Mouse (Mus musculus) urinary bladder, postnatal 36 days (tissue): ENCODE measurements around the gene Plac9b.
"Not testable (repeated sequence)": the region's sequence is repeated elsewhere in the genome, so short reads cannot be mapped to it uniquely, and the experiment has no call there.

Source experiments
- DNase-seq, 2 experiments: peaks; one replicate each; pipeline ENCODE4 v3.0.0; 2022; ENCODE audit warnings: low spot score in 2 of 2, mixed read lengths in 1 of 2

The Plac9b gene

GRCm38 (mm10) chr14:26182380-26182779 is at the start of gene Plac9b:
TSS of gene Plac9b (minus strand) at chr14:26182480.
- not testable (repeated sequence) for DNase-seq

- not testable (repeated sequence) for DNase-seq
These were observed 34.1 kb upstream of the Plac9b start for GRCm38 (mm10) chr14:26216233-26217000.

DNA sequence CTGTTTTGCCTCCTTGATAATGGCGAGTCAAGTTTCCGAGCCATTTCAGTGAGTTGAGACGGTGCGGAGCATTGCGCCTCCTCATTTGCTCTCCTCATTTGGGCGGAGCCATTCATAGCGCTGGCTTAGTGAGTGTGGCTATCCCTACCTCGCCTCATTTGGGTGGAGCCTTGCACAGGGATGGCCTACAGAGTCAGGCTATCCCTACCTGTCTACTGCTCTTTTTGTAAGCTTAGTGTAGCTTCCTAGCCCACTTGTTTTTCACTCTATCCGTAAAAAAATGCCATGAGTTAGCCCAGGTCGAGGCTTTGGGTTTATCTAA is 24.6 kb upstream of the Plac9b start, which contains the start of gene Tmem254b:
Tmem254b (minus strand) TSS at position 116 of the 322 bp plus-strand sequence.
- not testable (repeated sequence) for DNase-seq

DNA sequence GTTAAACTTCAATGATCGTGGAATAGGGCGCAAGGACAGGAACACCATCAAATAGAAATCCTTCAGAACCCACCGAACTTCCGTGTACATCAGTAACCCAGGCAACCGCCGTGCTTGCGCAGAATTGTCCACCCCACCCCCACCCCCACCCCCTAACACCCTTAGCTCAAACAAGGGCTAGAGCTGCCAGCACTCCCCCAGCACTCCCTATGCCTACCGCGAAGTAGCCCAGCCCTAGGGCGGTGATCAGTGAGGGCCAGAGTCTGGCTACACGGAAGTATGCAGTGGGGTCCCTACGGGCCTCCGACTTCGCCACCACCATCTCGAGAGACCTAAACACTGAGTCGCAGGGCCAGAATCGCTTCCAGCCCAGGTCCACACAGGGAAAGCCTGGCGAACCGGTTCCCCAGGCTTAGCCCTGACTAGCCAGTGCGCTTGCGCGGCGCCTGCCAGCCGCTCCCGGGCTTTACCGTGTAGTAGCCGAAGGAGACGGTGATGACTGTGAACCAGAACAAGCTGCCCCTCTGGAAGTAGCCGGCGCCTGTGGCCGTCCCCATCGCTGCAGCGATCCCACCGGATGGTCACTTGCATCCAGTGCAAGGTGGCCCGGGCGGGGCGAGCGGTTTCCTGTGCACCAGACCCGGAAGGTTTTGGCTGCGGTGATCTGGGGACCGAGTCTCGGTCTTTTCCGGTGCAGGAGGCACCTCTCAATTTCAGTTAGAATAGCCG is 24.1 kb upstream of the Plac9b start:
- not testable (repeated sequence) for DNase-seq

DNA sequence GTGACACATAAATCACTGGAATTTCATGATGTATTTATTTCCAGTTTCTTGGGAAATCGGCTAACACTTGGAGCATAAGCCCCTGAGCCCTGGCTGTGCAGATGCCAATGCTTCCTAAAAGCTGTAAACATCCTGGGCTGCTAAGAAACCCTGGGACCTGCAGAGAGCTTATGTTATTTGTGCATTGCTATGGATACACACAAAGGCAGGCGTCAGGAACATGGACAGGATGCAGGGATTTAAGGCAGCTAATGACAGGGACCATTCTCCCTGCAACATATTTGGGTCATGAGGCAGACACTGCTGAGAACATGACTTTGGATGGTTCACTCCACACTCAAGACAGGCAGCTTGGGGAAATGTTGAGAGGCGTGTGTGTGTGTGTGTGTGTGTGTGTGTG is 15.6 kb upstream of the Plac9b start:
- DNase-seq, result not testable (repeated sequence)

- DNase-seq, result not testable (repeated sequence)
These were observed 6.1 kb upstream of the Plac9b start for GRCm38 (mm10) chr14:26188361-26188760.

DNA sequence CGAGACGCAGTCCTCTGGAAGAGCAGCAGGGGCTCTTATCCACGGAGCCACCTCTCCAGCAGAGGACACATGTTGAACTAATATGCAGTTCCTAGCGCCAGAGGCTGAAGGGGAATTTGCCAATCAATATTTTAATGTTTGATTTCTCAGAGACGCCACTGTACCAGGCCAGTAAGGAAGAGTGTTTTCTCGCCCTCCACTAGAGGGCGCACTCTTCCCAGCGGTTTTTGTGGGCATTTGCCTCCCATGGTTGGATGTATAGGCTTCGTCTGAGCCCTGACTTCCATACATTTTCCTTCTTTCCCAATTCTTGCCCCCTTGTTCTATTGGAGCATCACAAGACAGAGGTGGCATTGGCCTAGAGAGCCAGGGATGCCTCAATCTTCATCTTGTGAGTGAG is 4.4 kb upstream of the Plac9b start:
- DNase-seq, result not testable (repeated sequence)

- DNase-seq, result not testable (repeated sequence)
These were observed 620 bp downstream of the Plac9b start for GRCm38 (mm10) chr14:26181660-26182059.

DNA sequence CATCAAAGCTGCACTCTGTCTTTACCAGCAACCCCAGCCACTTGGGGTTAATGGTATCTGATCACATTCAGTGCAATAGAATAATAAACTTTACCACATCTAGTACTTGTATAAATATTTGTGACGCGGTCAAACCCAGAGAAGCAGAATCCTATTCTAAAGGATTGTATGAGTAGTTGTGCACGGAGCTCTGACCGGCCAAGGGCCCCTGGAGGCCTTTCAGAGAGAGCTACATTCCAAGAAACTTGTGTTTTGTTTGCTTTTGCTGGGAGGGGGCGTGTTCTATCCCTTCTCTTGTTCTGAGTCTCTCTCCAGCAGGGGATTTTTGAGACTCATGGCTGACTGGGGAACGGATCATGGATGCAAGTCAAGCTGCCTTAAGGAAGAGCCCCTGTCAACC is 7.3 kb downstream of the Plac9b start:
- DNase-seq, result not testable (repeated sequence)

- DNase-seq, result not testable (repeated sequence)
These were observed 8.3 kb downstream of the Plac9b start for GRCm38 (mm10) chr14:26173955-26174354.

DNA sequence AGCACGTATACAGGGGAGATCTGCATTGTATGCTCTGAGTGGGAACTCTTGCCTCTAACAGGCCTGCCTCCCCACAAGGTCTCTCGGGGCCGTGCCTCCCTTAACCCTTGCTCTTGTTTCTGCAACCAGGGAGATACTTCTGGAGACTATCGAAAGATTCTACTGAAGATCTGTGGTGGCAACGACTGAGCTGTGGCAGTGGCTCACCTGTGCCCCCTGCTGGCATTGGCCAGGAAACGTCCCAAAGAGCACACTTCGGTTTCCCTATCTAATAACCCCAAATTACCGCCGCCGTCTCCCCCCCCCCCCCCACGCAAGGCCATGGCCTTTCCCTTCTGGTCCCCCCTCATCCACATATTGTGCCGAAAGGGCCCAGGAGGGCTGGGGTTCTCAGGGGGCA is 17.0 kb downstream of the Plac9b start:
- not testable (repeated sequence) for DNase-seq

GRCm38 (mm10) chr14:26162423-26162822 is 19.9 kb downstream of the Plac9b start:
- not testable (repeated sequence) for DNase-seq

GRCm38 (mm10) chr14:26161156-26161555 is 21.1 kb downstream of the Plac9b start:
- not testable (repeated sequence) for DNase-seq

DNA sequence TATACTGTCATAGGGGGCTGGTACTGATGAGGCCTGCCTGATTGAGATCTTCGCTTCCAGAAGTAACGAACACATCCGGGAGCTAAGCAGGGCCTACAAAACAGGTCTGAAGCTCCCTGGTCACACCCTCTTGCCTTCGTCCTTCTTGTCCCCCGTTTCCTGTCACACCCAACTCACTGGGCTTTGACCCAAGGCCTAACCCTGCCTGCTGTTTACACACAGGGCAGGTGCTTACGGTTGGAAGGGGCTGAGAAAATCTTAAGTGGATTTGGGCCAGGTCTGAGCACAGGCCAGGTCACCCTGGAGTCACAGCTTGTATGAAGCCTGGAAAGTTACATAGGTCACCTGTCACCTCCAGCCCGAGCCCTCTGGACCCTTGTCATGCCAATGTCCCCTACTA is 26.2 kb downstream of the Plac9b start:
- DNase-seq, result not testable (repeated sequence)

GRCm38 (mm10) chr14:26147095-26147494 is 35.2 kb downstream of the Plac9b start:
- DNase-seq, result not testable (repeated sequence)

DNA sequence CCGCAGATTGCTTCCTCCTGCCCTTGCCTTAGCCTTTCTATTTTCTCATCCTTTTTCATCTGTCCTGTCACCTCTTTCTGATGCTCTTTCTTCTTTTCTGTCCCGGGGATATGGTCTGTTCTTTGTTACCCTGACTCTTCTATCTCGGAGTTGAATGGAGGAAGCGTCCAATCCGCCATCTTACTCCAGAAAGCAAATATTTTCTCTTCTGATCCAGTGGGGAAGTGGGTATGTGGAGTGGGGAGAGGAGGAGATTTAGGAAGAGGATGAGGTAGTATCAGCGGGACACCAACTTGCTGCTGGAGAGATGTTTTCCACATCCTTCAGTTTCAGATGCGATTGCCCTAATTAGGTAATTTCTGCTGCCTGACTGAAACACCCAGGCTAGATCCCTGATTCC is 63.2 kb downstream of the Plac9b start:
- not testable (repeated sequence) for DNase-seq

DNA sequence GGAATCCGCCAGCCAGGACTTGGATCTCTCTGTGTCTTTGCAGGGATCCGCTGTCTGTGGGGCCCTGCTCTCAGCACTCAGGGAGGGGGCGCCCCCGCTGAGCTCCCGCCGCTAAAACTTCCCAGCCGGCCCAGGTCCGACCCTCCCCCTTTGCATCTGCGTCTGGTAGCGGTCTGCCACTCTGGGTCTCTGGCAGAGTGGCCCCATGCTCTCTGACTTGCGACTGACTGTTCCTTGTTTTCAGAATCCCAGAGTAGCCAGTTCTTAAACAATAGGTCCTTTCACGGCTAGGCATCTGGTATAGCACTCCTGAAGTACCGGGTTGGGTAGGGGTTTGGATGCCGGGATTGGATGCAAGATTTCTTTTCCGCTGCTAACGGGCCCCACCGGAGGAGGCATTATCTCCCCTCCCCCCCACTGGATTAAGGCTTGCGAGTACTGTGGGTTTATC is 63.7 kb downstream of the Plac9b start:
- DNase-seq, result not testable (repeated sequence)

GRCm38 (mm10) chr14:26118150-26118549 is 64.1 kb downstream of the Plac9b start, which contains the start of gene Duxbl2:
TSS of gene Duxbl2 (plus strand) at chr14:26118349.
- DNase-seq, result not testable (repeated sequence)
